Mouse (Mus musculus) brain, embryonic 14.5 days (tissue): ENCODE data around the gene Syf2.

ENCODE experiments used
- CTCF ChIP-seq: fragments of 200-500 bp; IDR thresholded peaks from 2 replicates; pipeline ENCODE4 v1.5.1; 2012; ENCODE audit warnings: inconsistent platforms, mild to moderate bottlenecking, moderate library complexity, borderline replicate concordance; ENCODE audit not compliant: insufficient read depth, insufficient read length; ENCODE audit errors: extremely low read depth
- POLR2A ChIP-seq: fragments of 200-500 bp; IDR thresholded peaks from 2 replicates; pipeline ENCODE4 v1.6.1; 2012; ENCODE audit warnings: mild to moderate bottlenecking, inconsistent platforms, borderline replicate concordance; ENCODE audit not compliant: poor library complexity, insufficient read depth, insufficient read length, severe bottlenecking; ENCODE audit errors: extremely low read depth

GRCm38 (mm10) chr4:134903046-134903445 lies 27.7 kb upstream of the Syf2 start:
- TF ChIP-seq POLR2A (no peak), CTCF (no peak)
